Mouse (Mus musculus): ENCODE data around the gene Tmem208. TPM values are rescaled to one million over a fixed set of nuclear protein-coding genes. Genes with fewer than 3 reads are reported as not detected.

The Tmem208 gene
- total RNA-seq, 1 experiment from 2014 or later = 27.6 TPM

GRCm38 (mm10) chr8:105380308-105380707 is 54.2 kb downstream of the Tmem208 start:
- no peak for ATAC-seq (ENCODE audit: extremely low read depth, insufficient number of reproducible peaks, low FRiP score, poor library complexity, severe bottlenecking)

GRCm38 (mm10) chr8:105384070-105384469 is 57.9 kb downstream of the Tmem208 start:
- ATAC-seq (ENCODE audit: extremely low read depth, insufficient number of reproducible peaks, low FRiP score, poor library complexity, severe bottlenecking) = no peak

Other genes with a start within 250 kb of the Tmem208 start
- not detected in 2 replicates for gene Ces3b, start 242.6 kb upstream of the Tmem208 start, total RNA-seq (2017)
- gene Ces4a, start 194.6 kb upstream of the Tmem208 start, total RNA-seq (2017) = not detected in 2 replicates
- gene Cbfb, start 155.7 kb upstream of the Tmem208 start, total RNA-seq (2017) = 130 and 135 TPM in 2 replicates
- 28.0 and 29.0 TPM in 2 replicates for gene D230025D16Rik, start 101.2 kb upstream of the Tmem208 start, total RNA-seq (2017)
- gene B3gnt9, start 71.2 kb upstream of the Tmem208 start, total RNA-seq (2017) = 0.35 and 0.74 TPM in 2 replicates
- 15.7 and 19.2 TPM in 2 replicates for gene Tradd, start 61.7 kb upstream of the Tmem208 start, total RNA-seq (2017)
- 4.0 and 4.5 TPM in 2 replicates for gene Fbxl8, start 61.7 kb upstream of the Tmem208 start, total RNA-seq (2017)
- gene Hsf4, start 56.6 kb upstream of the Tmem208 start, total RNA-seq (2017) = not detected in 2 replicates
- gene Nol3, start 50.2 kb upstream of the Tmem208 start, total RNA-seq (2017) = not detected in 2 replicates
- gene 4931428F04Rik, start 36.5 kb upstream of the Tmem208 start, total RNA-seq (2017) = 1.2 and 2.7 TPM in 2 replicates
- gene Exoc3l, start 30.3 kb upstream of the Tmem208 start, total RNA-seq (2017) = 0.49 and 1.3 TPM in 2 replicates
- gene E2f4, start 28.7 kb upstream of the Tmem208 start, total RNA-seq (2017) = 42.5 and 47.1 TPM in 2 replicates
- gene Elmo3, start 20.8 kb upstream of the Tmem208 start, total RNA-seq (2017) = 2.9 and 5.0 TPM in 2 replicates
- gene Lrrc29, start 76 bp upstream of the Tmem208 start, total RNA-seq (2017) = 3.3 and 4.9 TPM in 2 replicates
- gene Fhod1, start 21.6 kb downstream of the Tmem208 start, total RNA-seq (2017) = 21.8 and 22.2 TPM in 2 replicates
- 0.35 and 0.49 TPM in 2 replicates for gene Slc9a5, start 22.5 kb downstream of the Tmem208 start, total RNA-seq (2017)
- gene Plekhg4, start 46.9 kb downstream of the Tmem208 start, total RNA-seq (2017) = not detected in 2 replicates
- not detected in 2 replicates for gene Kctd19, start 87.1 kb downstream of the Tmem208 start, total RNA-seq (2017)
- gene Lrrc36, start 87.2 kb downstream of the Tmem208 start, total RNA-seq (2017) = not detected in 2 replicates
- 4.9 and 9.3 TPM in 2 replicates for gene Tppp3, start 145.2 kb downstream of the Tmem208 start, total RNA-seq (2017)
- gene Zdhhc1, start 170.5 kb downstream of the Tmem208 start, total RNA-seq (2017) = 0.47 and 0.86 TPM in 2 replicates
- not detected in 2 replicates for gene Hsd11b2, start 192.4 kb downstream of the Tmem208 start, total RNA-seq (2017)
- 71.1 and 86.3 TPM in 2 replicates for gene Atp6v0d1, start 239.7 kb downstream of the Tmem208 start, total RNA-seq (2017)

Measured in neutrophil, adult 5-6 weeks (primary cell).